Mouse (Mus musculus): ENCODE results near the gene Gm44502. TPM values are rescaled to one million over a fixed set of nuclear protein-coding genes. Genes with fewer than 3 reads are reported as not detected.
"Not testable (repeated sequence)": the region's sequence is repeated elsewhere in the genome, so short reads cannot be mapped to it uniquely, and the experiment has no call there.

Gene Gm44502
- total RNA-seq, 2 experiments from 2014 or later, result not detected

DNA sequence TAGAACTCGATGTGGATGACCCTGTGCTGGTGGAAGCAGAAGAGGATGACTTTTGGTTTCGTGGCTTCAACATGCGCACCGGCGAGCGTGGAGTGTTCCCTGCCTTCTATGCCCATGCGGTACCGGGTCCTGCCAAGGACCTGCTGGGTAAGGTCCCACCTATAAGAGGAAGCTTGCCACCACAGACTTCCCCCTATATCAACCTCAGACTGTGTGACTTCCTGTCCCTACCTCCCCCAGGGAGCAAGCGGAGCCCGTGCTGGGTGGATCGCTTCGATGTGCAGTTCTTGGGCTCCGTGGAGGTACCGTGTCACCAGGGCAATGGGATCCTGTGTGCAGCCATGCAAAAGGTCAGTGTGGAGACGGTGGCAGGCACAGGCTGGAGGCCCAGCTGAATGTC lies 29.4 kb upstream of the Gm44502 start:
- intact Hi-C loops (cut with DNase I), result no loop called here
- no peak for DNase-seq (ENCODE audit: extremely low spot score in 1 of 2, low spot score in 2 of 2)

- peak in 1 of 2 experiments; percentile 38 for DNase-seq (ENCODE audit: extremely low spot score in 1 of 2, low spot score in 2 of 2)
- intact Hi-C loops (cut with DNase I), result no loop called here
Measured at GRCm38 (mm10) chr15:89455642-89456041, 26.1 kb upstream of the Gm44502 start.

DNA sequence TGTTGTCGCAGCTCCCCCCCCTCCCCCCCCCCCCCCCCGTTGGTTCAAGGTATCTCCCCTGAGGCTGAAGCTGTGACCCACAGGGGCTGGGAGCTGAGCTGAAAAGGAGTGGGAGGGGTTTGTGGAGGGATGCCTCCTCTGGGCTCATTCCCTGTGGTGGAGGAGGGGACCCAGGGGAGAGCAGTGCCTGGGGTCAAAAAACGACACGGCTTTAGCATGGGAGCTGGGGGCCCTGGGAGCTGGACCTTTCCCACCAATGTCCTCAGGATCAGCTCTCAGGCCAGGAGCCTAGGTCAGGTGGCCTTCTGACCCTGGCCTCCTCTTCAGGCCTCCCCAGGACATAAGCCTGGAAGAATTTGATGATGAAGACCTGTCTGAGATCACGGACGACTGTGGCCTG lies 25.4 kb upstream of the Gm44502 start:
- intact Hi-C loops (cut with DNase I), result no loop called here

DNA sequence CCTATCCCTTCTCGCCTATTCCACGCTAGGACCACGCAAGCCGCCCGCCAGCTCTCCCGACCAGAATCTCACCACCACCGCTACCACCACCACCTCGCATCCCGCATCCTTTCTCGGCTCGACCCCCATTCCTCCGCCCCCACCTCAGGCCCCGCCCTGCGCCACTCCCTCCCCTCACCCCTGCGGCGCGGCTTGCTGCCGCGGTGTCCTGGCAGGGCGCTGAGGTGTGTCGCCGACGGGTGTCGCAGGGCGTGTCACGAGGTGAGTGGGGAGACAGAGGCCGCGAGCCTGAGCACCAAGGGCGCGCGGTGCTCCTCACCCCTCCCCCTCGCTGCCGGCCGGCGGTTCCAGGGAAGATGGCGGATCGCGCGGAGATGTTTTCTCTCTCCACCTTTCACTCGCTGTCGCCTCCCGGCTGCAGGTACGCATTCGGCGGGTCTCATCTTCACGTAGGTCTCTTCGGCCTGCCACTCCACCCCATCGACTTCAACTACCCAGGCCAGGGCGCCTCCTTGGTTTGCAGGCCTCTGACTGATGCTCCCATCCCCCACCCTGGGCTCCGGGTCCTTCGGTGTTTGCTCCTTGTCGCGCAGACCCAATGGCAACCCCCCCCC lies 24.5 kb upstream of the Gm44502 start, which contains the start of gene Mapk8ip2:
Gene Mapk8ip2 (plus strand): TSS at position 49 of the 614 bp plus-strand sequence.
- DNase-seq (ENCODE audit: extremely low spot score in 1 of 2, low spot score in 2 of 2), result peak in 1 of 2 experiments; percentile 77
- intact Hi-C loops (cut with DNase I), result no loop called here

More for the DNA sequence above, 25.4 kb upstream of the Gm44502 start:
- DNase-seq (ENCODE audit: extremely low spot score in 1 of 2, low spot score in 2 of 2), result peak in 1 of 2 experiments; percentile 28

DNA sequence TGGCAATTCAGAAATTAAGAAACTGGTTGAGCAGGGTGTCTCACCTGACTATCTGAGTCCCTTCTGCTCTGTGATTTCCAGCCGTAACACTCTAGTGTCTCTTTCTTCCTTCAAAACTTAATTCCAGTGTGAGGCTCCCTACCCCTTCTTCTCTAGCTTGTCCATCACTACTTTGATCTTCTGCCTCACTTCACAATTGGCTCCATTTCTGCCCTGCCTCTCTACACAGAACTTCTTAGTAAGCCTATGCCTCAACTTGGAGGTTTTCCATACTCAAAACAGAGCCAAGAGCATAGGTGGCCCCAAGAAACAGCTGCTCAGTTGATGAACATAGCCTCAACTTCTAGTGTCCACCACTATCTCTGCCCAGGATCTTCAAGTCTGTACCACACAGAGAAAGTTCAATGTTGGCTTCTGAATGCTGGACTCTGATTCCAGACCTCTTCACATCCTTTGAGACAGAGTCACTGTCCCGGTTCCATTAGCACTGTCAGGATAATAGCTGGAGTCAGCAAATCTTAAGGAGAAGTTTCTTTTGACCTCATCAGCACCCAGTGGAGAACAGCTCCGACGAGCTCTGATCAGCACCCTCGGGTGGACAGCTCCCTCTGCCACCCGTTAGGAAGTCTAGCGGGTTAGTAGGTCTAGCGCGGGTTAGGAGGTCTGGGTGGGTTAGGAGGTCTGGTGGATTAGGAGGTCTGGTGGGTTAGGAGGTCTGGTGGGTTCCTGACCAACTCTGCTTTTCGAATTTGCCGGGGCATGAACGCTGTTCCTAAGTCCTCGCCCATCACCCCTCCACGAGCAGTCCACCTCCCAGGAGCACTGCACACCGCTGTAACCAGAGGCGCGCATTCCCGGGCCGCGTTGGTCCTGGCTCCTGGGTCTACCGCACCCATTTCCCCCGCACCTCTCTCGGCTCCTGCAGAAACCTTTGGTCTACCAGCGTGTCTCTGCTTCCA lies 23.7 kb upstream of the Gm44502 start:
- peak in 1 of 2 experiments; percentile 61 for DNase-seq (ENCODE audit: extremely low spot score in 1 of 2, low spot score in 2 of 2)
- intact Hi-C loops (cut with DNase I), result no loop called here

DNA sequence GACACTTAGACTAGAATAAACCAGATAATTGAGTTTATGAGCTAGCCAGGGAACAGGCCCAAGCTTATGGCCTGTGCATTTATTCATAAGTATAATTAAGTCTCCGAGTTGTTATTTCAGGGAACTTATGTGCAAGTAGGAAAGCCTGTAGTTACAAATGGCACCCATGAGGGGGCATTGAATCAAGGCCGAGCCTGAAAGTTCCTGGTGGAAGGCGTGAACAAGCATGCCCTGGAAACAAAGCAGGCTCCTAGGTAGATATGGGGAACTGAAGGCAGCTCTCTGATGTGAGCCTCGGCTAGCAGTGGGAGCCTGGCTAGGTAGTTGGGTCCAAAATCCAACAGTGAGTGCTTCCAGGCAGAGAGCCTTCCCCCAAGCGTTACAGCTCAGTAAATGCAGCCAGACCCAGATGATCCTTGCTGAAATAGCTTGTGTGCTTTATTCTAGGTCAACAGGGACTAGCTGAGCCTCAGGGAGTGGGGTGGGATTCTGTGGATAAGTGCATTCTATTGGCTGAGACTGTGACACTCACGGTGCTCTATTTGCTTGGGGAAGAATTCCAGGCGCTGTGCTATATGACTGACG lies 13.1 kb upstream of the Gm44502 start:
- DNase-seq (ENCODE audit: extremely low spot score in 1 of 2, low spot score in 2 of 2), result no peak
- intact Hi-C loops (cut with DNase I), result no loop called here

GRCm38 (mm10) chr15:89435878-89436277 lies 6.4 kb upstream of the Gm44502 start:
- intact Hi-C loops (cut with DNase I), result no loop called here
- DNase-seq (ENCODE audit: extremely low spot score in 1 of 2, low spot score in 2 of 2), result no peak

DNA sequence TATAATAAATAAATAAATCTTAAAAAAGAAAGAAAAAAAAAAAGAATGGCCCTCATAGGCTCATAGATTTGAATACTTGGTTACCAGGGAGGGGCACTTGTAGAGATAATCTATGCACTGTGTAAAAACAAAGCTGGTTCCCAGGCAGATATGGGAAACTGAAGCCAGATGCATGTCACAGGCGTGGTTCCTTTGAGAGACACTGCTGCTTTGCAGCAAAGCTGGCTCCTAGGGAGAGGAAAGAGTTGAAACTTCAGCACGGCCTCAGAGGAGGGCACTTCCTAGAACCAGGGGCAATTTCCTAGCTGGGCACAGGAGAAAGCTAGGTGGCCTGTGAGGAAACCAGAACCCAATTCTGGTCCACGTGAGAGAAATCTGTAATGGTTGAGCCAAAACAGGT lies 4.6 kb upstream of the Gm44502 start:
- no peak for DNase-seq (ENCODE audit: extremely low spot score in 1 of 2, low spot score in 2 of 2)
- intact Hi-C loops (cut with DNase I), result no loop called here

DNA sequence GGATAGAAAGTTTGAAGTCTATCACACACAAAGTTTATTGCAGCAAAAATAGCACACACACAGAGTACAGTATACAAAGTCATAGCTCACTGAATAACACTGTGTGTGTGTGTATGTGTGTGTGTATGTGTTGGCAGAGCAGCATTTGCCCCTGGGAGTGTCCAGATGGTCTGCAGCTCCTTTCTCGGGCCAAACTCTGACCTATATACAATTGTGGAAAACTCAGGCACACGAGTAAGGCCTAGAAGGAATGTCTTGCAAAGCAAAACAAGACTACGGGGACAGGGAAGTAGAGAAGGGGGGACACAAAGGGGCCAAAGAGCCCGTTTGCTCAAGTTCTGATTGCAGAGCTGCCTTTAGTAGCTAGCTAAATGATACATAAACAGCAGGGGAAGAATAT lies 3.5 kb upstream of the Gm44502 start:
- intact Hi-C loops (cut with DNase I), result no loop called here

DNA sequence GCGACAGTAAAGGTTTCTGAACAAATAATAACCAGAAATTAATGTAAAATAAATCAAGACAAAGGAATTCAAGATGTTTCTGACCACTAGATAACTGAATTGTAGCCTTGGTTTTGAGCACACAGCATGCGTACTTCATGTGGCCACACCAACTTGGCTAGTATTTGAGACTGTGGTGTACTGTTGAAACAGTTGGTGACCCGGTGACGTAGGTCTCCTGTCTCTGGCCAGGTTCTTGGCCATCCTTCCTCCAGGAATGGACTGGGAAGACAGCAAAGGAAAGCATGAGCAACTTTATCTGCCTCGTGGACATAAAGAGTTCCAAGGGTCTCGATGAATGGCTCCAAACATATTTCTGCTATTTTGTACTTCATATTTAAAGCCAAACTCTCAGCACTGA lies 2.3 kb upstream of the Gm44502 start:
- no peak for DNase-seq (ENCODE audit: extremely low spot score in 1 of 2, low spot score in 2 of 2)
- intact Hi-C loops (cut with DNase I), result no loop called here

More for the DNA sequence above, 3.5 kb upstream of the Gm44502 start:
- DNase-seq (ENCODE audit: extremely low spot score in 1 of 2, low spot score in 2 of 2), result no peak

DNA sequence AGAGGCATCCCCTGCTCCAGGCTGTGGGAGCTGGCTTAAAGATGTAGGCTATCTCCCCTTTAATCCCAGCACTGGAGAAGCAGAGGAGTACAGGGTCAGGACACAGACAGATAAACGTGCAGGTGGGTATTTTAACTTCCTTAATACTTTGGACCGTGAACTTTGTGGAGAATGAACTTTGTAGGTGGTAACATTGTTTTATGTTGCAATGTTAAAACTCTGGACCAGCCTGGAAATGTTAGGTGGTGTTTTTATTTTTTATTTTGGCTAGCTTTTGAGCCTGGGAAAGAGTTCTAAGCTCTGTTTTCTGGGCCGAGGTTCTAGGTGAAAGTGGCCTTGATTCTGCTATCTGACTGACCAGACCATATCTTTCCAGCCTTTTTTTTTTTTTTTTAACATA lies 1.8 kb upstream of the Gm44502 start:
- intact Hi-C loops (cut with DNase I), result no loop called here
- DNase-seq (ENCODE audit: extremely low spot score in 1 of 2, low spot score in 2 of 2), result no peak

GRCm38 (mm10) chr15:89430771-89431170 lies 1.3 kb upstream of the Gm44502 start:
- intact Hi-C loops (cut with DNase I); DNase-seq (ENCODE audit: extremely low spot score in 1 of 2, low spot score in 2 of 2): not testable (repeated sequence)

GRCm38 (mm10) chr15:89430341-89430740 lies 845 bp upstream of the Gm44502 start:
- intact Hi-C loops (cut with DNase I), result no loop called here
- DNase-seq (ENCODE audit: extremely low spot score in 1 of 2, low spot score in 2 of 2), result no peak

DNA sequence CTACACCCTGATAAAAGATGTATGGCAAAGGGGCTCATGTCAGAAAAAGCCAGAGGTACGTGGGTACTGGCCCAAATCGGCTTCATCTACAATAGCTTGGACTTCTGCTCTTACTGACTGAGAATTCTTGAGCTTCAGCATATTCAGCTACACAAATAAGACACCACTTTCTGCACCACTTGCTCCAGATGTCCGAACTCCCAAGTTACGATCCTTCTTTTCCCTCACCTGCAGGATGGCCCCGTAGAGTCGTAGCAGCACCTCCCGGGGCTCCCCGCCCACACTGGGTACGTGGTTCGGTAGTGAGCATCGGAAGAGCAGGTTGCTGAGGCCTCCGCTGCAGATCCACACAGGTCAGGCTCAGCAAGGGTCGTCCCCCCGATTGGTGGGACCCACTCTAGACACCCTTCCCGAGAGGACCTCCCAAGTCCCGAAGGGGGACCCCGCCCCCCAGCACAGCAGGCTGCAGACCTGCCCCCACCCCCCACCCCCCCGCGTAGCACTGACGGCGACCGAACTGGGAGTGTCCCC lies 610 bp downstream of the Gm44502 start:
- no peak for DNase-seq (ENCODE audit: extremely low spot score in 1 of 2, low spot score in 2 of 2)
- intact Hi-C loops (cut with DNase I), result no loop called here

DNA sequence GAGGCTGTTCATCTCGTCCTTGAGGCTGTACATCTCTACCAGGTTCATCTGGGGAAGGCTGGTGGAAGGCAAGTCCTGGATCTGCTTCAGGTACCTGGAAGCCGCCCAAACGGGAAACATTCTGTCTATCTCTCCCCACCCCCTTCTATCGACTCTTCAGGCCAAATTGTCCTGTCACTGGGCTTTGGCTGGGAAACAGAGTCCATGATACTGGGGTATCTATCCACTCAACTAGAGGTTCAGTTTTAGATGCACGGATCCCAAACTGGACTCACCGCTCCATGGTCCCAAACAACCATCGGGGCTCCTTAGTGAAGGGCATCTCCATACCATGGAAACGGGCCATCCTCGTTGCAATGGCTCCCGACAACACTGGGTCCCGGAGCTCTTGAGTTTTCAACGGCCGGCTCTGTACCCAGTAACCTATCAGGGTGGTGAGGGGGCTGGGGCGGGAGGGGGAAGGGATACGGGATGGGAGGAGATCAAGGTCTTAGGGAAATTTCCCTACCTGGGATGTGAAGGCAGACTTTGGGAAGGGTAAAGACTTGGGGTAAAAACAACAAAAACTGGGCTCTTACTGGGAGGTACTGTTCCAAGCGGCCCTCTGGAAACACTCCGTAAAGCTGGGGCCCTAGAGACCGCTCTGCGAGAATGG lies 1.2 kb downstream of the Gm44502 start:
- DNase-seq (ENCODE audit: extremely low spot score in 1 of 2, low spot score in 2 of 2), result no peak
- intact Hi-C loops (cut with DNase I), result no loop called here

DNA sequence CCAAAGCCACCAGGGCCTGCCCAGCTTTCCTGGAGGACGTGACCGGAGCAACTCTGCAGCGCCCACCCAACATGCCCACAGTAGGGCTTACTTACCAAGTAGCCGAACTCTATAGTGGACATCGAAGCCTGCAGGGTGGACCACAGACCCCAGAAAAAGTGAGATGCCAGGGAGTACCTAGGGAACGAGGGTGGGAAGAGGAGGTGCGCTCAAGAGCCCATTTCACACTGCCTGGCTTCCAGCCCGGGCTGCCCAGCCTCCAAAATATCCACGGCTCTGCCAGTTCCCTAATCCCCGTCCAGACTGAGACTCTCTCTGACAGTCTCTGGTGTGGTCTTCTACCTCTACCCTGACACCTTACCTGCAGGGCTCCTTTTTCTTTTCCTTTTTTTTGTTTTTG lies 2.8 kb downstream of the Gm44502 start:
- no peak for DNase-seq (ENCODE audit: extremely low spot score in 1 of 2, low spot score in 2 of 2)
- intact Hi-C loops (cut with DNase I), result no loop called here

DNA sequence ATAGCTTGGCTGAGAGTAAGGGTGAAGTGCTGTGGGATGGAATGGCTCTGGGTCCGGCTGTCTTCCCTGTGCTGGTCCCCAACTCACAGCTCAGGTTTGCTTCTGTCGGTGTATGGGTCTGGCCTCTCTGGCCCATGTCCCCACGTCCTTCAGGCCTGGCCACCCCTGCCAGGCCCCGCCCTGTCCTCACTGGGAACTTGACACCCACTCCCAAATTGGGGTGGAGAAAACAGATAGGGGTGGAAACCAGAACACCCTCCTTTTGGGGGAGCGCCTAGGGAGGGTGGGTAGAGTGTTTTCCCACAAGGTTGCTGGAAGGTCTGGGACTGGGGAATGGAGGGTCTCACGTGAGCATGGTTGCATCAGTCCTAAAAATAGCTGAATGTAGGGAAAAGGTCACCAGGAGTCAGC lies 3.8 kb downstream of the Gm44502 start, which contains the start of gene Cpt1b:
Gene Cpt1b (minus strand): TSS at position 153 of the 411 bp plus-strand sequence.
- intact Hi-C loops (cut with DNase I), result no loop called here
- DNase-seq (ENCODE audit: extremely low spot score in 1 of 2, low spot score in 2 of 2), result no peak

DNA sequence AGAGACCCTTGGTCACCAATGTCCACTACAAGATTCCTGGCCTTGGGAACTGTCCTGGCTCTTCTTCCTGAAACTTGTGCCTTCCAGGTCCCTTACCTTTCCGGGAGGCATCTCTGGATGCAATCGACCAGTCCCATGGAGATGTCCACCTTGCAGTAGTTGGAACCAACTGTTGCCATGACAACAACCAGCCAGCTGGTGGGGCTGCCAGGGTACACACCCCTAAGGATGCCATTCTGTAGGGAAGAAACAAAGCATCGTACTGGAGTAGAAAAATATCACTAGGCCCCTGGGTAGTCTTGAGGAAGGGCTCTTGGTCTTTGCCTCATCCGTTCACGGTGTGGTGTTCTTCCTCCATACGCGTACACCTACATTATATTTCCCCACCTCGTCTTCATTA lies 4.9 kb downstream of the Gm44502 start:
- intact Hi-C loops (cut with DNase I), result no loop called here
- DNase-seq (ENCODE audit: extremely low spot score in 1 of 2, low spot score in 2 of 2), result no peak

DNA sequence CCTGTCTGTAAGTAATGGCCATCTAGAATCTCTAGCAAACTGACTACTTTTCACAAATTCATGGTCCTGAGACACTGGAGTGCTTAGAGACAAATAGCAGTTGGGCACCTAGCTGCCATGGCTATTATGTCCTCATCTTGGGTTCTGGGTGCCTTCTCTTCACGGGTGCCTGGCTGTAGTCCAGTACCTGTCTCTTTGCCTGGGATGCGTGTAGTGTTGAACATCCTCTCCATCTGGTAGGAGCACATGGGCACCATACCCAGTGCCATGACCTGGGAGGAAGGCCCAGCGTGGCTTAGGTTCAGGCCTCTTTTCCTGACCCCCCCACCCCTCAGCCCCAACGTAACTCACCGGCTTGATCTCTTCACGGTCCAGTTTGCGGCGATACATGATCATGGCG lies 7.6 kb downstream of the Gm44502 start:
- DNase-seq (ENCODE audit: extremely low spot score in 1 of 2, low spot score in 2 of 2), result no peak
- intact Hi-C loops (cut with DNase I), result no loop called here

Measured in left cerebral cortex, postnatal 10 days (tissue).